Mouse (Mus musculus): ENCODE data around the gene Crygn. TPM values are rescaled to one million over a fixed set of nuclear protein-coding genes. Genes with fewer than 3 reads are reported as not detected.
A peak's percentile ranks its signal among the peaks of the same experiment; 100 is the strongest.

The Crygn gene
- polyA plus RNA-seq (2015; fragmentation: Nextera tagmentation; extraction: Ambion mirVana): 1.3 and 1.8 TPM in 2 replicates

DNA sequence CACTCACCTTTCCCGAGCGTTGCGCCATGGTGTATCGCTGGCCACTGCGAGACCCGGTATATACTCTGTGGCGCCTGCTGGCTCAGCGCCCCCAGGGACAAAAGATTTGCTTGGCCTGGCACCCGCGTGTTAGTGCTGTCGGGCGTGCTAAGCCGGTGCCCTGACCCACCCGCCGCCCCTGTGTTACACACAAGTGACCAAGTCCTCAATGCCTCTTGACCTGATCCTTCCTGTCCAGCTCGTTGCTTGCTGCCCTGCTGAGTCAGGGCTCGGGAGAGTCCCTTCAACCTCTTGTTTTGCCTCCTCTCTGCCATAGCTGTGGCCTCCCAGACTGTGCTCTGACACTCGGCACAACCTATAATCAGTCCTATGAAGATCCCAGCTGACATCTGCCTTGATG lies at the start of gene Crygn:
TSS of gene Crygn (minus strand) at position 193 of the 400 bp plus-strand sequence.
- H3K4me2 ChIP-seq (replicated peaks): 0 out of 2 replicates have a peak within 1 kb of the TSS, but pooled peaks have one; percentile 3
- 59% methylated on average over 18 of the region's 18 CpGs for WGBS
- peaks cover 12% of the 10 kb centered on the region; the same call in 1 of the 2 replicates for H3K4me1 ChIP-seq (replicated peaks)
- no peak for ATAC-seq
- no peak within 1 kb of the TSS for H3K9ac ChIP-seq
- no peak within 1 kb of the TSS for H3K27ac ChIP-seq
- H3K4me3 ChIP-seq (replicated peaks): no peak within 1 kb of the TSS
- H3K27me3 ChIP-seq (replicated peaks): no peaks in the 10 kb centered on the region
- no peaks in the 10 kb centered on the region for H3K9me3 ChIP-seq
- no peaks in the 10 kb centered on the region for H3K36me3 ChIP-seq

DNA sequence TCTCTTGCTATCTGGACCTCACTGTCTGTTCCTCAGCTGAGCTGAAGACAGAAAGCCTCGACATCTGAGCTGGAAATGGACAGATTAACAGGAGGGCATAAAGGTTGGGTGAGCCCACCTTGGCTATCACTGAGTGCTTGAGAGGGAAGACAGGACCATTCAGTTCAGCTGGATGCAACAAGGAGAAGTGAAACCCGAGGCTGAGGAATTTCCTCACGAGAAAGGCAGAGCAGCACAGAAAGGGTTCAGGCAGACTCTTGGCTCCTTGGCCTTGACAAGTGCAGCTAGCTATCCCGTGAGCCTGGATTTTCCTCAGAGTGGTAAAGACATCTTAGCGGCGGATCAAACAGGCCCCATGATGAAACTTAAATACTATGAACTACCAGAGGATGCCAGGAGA lies 47.4 kb upstream of the Crygn start:
- H3K27me3 ChIP-seq (replicated peaks): no peaks in the 10 kb centered on the region
- no peak for ATAC-seq
- WGBS: 84% methylated on average over 6 of the region's 6 CpGs
- no peaks in the 10 kb centered on the region for H3K4me1 ChIP-seq (replicated peaks)
- H3K4me2 ChIP-seq (replicated peaks): no peak overlapping the region
- no peak overlapping the region for H3K4me3 ChIP-seq (replicated peaks)
- peaks cover 20% of the 10 kb centered on the region for H3K36me3 ChIP-seq
- H3K9me3 ChIP-seq: no peaks in the 10 kb centered on the region
- no peak overlapping the region for H3K9ac ChIP-seq
- no peak overlapping the region for H3K27ac ChIP-seq

DNA sequence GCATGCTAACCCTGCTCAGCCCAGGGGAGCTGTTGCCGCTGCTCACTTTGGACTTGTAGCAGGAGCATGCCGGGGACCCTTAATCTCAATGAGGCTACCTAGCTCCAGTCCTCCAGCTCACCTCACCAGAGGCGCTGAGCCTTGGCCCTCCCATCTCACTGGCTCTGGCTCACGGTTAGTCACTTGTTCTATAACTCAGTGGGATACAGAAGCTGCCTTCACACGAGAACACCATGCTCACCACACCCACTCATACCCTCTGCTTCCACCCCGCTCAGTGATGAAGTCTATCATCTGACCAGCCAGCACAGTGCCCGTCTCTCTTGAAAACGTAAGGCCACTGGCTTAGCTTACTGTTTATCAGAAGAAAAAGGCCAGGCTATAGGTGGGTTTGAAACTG lies 46.9 kb upstream of the Crygn start:
- Histone ChIP-seq H3K4me2 (replicated peaks) (no peak overlapping the region), H3K27me3 (replicated peaks) (no peaks in the 10 kb centered on the region), H3K4me3 (replicated peaks) (no peak overlapping the region), H3K9me3 (no peaks in the 10 kb centered on the region), H3K4me1 (replicated peaks) (no peaks in the 10 kb centered on the region), H3K9ac (no peak overlapping the region), H3K27ac (no peak overlapping the region), H3K36me3 (peaks cover 20% of the 10 kb centered on the region)
- 91% methylated on average over 8 of the region's 8 CpGs for WGBS
- no peak for ATAC-seq

DNA sequence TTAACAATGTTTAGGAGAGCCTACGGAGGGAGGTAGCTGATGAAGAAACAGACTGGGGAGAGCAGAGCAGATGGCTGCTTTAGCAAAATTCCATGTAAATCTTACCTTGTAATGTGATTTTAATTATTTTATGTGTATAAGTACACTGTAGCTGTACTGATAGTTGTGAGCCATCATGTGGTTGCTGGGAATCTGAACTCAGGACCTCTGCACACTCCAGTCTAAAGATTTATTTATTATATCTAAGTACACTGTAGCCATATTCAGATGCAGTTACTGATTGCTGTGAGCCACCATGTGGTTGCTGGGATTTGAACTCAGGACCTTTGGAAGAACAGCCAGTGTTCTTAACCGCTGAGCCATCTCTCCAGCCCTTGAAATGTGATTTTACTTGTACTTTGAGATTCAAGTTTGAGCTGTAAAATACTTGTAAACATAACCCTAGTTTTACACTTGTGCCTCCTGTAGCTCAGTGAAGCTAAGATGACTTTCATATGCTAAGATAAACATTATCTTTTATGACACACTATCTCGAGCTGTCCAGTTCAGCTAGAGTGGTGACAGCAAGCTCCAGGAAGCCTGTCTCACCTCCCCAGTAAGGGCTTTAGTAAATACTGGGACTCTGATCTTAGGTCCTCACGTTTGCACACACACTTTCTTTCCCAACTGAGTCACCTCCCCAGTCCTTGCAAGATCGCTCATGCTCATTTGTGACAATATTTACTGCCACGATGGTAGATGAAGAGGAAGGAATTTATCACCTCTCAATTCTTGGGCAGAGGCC lies 44.2 kb upstream of the Crygn start:
- Histone ChIP-seq H3K9me3 (no peaks in the 10 kb centered on the region), H3K4me3 (replicated peaks) (no peak overlapping the region), H3K9ac (no peak overlapping the region), H3K4me2 (replicated peaks) (no peak overlapping the region), H3K27ac (no peak overlapping the region), H3K4me1 (replicated peaks) (no peaks in the 10 kb centered on the region), H3K36me3 (peaks cover 13% of the 10 kb centered on the region), H3K27me3 (replicated peaks) (no peaks in the 10 kb centered on the region)
- WGBS: 46% methylated on average over 6 of the region's 6 CpGs
- ATAC-seq: peak; percentile 77

DNA sequence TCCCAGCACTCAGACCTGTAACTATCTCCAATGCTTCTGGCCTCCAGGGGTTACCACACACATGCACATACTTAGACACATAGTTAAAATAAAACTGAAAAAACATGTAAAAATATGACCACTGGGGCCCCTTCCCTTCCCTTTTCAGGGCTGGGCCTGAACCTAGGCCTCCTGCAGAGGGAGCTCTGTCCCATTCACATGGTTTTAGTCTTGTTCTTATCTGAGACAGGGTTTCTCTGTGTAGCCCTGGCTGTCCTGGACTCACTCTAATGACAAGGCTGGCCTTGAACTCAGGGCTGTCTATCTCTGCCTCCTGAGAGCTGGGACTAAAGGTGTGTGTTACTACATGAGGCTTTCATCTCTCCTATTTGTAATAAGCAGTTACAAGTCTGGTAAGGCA lies 42.6 kb upstream of the Crygn start:
- Histone ChIP-seq H3K4me3 (replicated peaks) (no peak overlapping the region), H3K27me3 (replicated peaks) (no peaks in the 10 kb centered on the region), H3K27ac (no peak overlapping the region), H3K36me3 (peaks cover 6% of the 10 kb centered on the region), H3K4me2 (replicated peaks) (no peak overlapping the region), H3K9me3 (no peaks in the 10 kb centered on the region), H3K4me1 (replicated peaks) (no peaks in the 10 kb centered on the region), H3K9ac (no peak overlapping the region)
- ATAC-seq: no peak

DNA sequence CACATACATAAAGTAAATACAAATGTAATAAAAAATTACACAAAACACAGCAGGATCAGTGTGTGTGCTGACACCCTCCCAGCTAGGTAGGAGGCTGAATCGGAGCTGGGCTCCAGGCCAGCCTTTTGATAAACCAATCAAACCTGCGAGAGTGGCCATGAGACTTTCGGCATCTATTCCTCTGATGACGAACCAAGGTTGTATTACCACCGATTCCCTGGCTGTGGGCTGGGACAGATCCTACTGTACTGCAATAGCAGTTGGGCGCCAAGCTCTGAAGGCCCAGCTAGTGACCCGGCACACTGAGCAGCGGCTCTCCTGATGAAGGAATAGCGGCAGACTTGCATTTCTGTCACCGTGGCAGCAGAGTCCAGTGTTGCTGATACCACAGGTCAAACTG lies 40.8 kb upstream of the Crygn start:
- WGBS: 71% methylated on average over 10 of the region's 10 CpGs
- H3K9me3 ChIP-seq: no peaks in the 10 kb centered on the region
- no peak overlapping the region for H3K27ac ChIP-seq
- H3K4me1 ChIP-seq (replicated peaks): no peaks in the 10 kb centered on the region
- H3K27me3 ChIP-seq (replicated peaks): no peaks in the 10 kb centered on the region
- no peak overlapping the region for H3K9ac ChIP-seq
- ATAC-seq: peak; percentile 32; the same call in 1 of the 2 replicates
- no peak overlapping the region for H3K4me2 ChIP-seq (replicated peaks)
- H3K36me3 ChIP-seq: no peaks in the 10 kb centered on the region
- H3K4me3 ChIP-seq (replicated peaks): no peak overlapping the region

DNA sequence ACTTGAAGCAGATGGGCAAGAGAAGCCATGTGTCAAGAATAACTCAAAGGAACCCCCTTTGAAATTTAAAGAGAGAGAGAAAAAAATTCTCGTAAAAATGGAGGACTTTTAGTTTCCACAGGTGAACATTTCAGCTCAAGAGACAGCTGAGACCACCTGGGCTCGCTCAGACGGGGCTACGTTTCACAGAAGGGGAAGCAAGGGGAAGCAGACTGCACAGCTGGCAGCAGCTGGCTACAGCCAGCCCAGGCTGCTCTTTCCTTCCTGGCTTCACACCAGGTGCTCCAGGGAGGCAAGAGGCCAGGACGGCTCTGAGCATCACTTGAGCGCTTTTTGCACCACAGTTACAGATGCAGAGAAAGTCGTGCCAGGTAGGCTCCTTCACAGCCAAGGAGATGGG lies 40.0 kb upstream of the Crygn start:
- H3K4me2 ChIP-seq (replicated peaks): no peak overlapping the region
- 36% methylated on average over 7 of the region's 7 CpGs for WGBS
- no peaks in the 10 kb centered on the region for H3K27me3 ChIP-seq (replicated peaks)
- no peaks in the 10 kb centered on the region for H3K9me3 ChIP-seq
- H3K4me1 ChIP-seq (replicated peaks): no peaks in the 10 kb centered on the region
- no peak for ATAC-seq
- no peak overlapping the region for H3K27ac ChIP-seq
- H3K4me3 ChIP-seq (replicated peaks): no peak overlapping the region
- no peak overlapping the region for H3K9ac ChIP-seq
- no peaks in the 10 kb centered on the region for H3K36me3 ChIP-seq

DNA sequence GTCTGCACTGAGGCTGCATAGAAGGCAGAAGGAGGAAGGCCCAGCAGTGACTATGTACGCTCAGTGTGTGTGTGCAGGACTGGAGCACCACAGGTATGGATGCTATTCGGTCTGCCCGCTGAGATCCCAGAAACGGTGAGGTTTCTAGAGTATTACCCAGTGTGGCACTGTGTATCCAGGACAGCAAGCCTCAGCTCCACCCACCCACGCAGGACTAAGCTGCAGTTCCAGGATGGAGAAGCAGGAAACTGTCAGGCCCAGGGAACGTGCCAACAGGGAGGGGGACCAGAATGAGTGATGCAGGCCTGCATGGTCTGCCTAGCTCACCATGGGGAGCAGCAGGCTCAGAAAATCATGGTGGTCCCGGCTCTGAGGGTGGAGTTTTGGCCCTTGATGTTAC lies 35.2 kb upstream of the Crygn start:
- Histone ChIP-seq H3K4me3 (replicated peaks) (no peak overlapping the region), H3K9ac (no peak overlapping the region), H3K36me3 (no peaks in the 10 kb centered on the region), H3K9me3 (no peaks in the 10 kb centered on the region), H3K4me1 (replicated peaks) (no peaks in the 10 kb centered on the region), H3K4me2 (replicated peaks) (no peak overlapping the region), H3K27me3 (replicated peaks) (no peaks in the 10 kb centered on the region), H3K27ac (no peak overlapping the region)
- 68% methylated on average over 7 of the region's 7 CpGs for WGBS
- ATAC-seq: no peak

DNA sequence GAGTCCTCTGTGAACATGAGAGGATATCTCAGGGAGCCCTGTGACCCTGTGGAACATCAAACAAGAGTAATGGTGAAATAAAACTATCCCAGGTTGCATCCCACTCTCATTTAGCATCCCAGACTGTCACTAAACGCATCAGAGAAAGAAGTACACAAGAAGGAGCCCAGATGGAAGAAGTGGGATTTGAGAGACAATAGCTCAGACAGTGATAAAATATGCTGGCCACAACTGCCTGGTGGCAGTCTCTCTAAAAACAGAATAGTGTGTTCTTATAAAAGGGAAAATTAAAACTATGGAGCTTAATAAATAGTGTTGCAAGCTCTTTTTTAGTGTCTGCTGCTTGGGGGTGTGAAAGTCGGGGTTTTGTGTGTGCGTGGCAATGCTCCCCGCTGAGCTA lies 25.1 kb upstream of the Crygn start:
- Histone ChIP-seq H3K9ac (no peak overlapping the region), H3K4me1 (replicated peaks) (0 out of 2 replicates have a peak, but pooled peaks cover 5% of the 10 kb centered on the region), H3K36me3 (no peaks in the 10 kb centered on the region), H3K27ac (no peak overlapping the region), H3K4me2 (replicated peaks) (no peak overlapping the region), H3K4me3 (replicated peaks) (no peak overlapping the region), H3K27me3 (replicated peaks) (no peaks in the 10 kb centered on the region), H3K9me3 (no peaks in the 10 kb centered on the region)
- ATAC-seq: no peak
- 84% methylated on average over 4 of the region's 4 CpGs for WGBS

DNA sequence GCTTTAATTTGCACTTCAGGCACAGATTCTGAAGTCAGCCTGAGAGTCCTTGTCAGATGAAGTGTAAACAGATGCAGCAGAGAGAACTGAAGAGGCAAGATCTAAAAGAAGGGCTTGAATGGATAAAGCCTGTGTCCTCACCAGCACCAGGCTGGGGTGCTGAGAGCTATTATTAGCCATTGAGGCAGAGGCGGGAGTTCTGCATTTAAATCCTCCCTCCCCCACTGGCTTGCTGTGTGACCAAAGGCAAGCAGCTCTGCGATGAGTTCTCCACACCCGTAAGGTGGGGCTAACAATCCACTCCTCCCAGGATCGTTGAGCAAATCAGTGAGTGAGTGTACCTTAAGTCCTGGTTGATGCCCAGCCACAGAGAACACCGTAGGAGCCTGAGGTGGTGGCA lies 23.2 kb upstream of the Crygn start:
- no peaks in the 10 kb centered on the region for H3K27me3 ChIP-seq (replicated peaks)
- WGBS: 21% methylated on average over 5 of the region's 5 CpGs
- no peak overlapping the region for H3K4me3 ChIP-seq (replicated peaks)
- no peak overlapping the region for H3K27ac ChIP-seq
- 0 out of 2 replicates have a peak, but pooled peaks cover 5% of the 10 kb centered on the region for H3K4me1 ChIP-seq (replicated peaks)
- no peak overlapping the region for H3K9ac ChIP-seq
- ATAC-seq: no peak
- H3K9me3 ChIP-seq: no peaks in the 10 kb centered on the region
- H3K36me3 ChIP-seq: no peaks in the 10 kb centered on the region
- H3K4me2 ChIP-seq (replicated peaks): no peak overlapping the region

DNA sequence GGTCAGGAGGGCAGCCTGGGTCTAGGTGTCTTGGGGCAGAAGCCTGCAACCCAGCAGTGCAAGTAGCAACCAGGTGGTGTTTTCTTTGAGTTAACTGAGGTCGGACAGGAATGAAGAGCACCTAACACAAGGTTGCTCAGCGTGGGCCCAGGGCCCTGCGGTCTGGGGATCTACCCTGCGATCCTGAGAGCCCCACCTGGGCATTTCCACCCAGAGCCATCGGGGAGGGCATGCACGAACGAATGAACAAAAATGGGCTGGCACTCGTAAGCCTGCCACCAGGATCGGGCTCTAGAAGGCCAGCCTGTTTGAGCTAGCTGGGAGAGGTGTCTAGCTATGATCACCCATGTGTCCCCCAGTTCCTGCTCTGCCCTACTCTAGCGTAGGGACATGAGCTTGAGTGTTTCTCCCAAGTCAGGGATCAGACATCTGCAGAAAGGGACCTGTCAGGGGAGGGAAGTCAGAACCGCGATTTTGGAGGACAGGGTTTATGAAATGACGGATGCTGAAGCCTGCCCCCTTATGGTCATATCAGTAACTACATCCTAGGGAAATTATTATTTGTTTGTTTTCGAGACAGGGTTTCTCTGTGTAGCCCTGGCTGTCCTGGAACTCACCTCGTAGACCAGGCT lies 22.2 kb upstream of the Crygn start:
- Histone ChIP-seq H3K4me3 (replicated peaks) (no peak overlapping the region), H3K9ac (no peak overlapping the region), H3K9me3 (no peaks in the 10 kb centered on the region), H3K4me1 (replicated peaks) (0 out of 2 replicates have a peak, but pooled peaks cover 5% of the 10 kb centered on the region), H3K36me3 (no peaks in the 10 kb centered on the region), H3K27me3 (replicated peaks) (no peaks in the 10 kb centered on the region), H3K27ac (no peak overlapping the region), H3K4me2 (replicated peaks) (peak overlapping the region; percentile 30; the same call in 1 of the 2 replicates)
- ATAC-seq: no peak
- 49% methylated on average over 15 of the region's 15 CpGs for WGBS

DNA sequence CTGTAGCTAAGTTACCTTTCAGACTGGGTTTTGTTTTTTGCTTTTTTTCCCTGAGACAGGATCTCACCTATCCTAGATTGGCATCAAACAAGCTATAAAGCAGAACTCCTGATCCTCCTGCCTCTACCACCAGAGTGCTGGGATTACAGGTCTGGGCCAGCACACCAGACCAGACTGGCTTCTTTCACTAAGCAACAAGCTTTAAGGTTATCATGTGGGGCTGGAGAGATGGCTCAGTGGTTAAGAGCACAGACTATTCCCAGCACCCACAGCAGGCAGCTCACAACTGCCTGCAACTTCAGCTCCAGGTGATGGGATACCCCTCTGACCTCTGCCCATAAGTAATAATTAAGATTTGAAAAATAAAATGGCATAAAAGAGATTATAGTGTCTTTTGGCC lies 21.5 kb upstream of the Crygn start:
- no peaks in the 10 kb centered on the region for H3K36me3 ChIP-seq
- no peak for ATAC-seq
- no peaks in the 10 kb centered on the region for H3K27me3 ChIP-seq (replicated peaks)
- H3K9ac ChIP-seq: no peak overlapping the region
- no peaks in the 10 kb centered on the region for H3K9me3 ChIP-seq
- H3K4me2 ChIP-seq (replicated peaks): no peak overlapping the region
- H3K4me3 ChIP-seq (replicated peaks): no peak overlapping the region
- 0 out of 2 replicates have a peak, but pooled peaks cover 5% of the 10 kb centered on the region for H3K4me1 ChIP-seq (replicated peaks)
- H3K27ac ChIP-seq: no peak overlapping the region

DNA sequence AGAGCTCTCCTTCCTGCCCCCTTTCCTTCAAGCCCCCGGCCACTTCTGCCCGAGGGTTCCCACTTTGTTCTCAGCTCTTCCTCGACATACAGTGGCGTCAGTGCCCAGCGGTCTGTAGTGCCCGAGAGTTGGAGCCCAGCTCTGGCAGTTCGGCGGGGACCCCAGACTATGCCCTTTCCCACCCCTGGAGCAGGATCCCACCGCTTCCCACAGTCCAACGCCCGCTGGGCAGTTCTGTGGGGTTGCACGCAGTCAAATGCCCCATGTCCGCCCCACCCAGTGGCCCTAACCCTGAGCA lies 21.0 kb upstream of the Crygn start:
- no peak overlapping the region for H3K4me3 ChIP-seq (replicated peaks)
- no peaks in the 10 kb centered on the region for H3K9me3 ChIP-seq
- H3K9ac ChIP-seq: no peak overlapping the region; the same call in 1 of the 2 replicates
- H3K27ac ChIP-seq: no peak overlapping the region
- 0 out of 2 replicates have a peak overlapping the region, but pooled peaks have one; percentile 15 for H3K4me2 ChIP-seq (replicated peaks)
- ATAC-seq: no peak
- H3K36me3 ChIP-seq: no peaks in the 10 kb centered on the region
- no peaks in the 10 kb centered on the region for H3K27me3 ChIP-seq (replicated peaks)
- H3K4me1 ChIP-seq (replicated peaks): 0 out of 2 replicates have a peak, but pooled peaks cover 5% of the 10 kb centered on the region
- WGBS: 50% methylated on average over 13 of the region's 13 CpGs
